Mouse (Mus musculus): ENCODE data around the gene Tnfrsf1b. TPM values are rescaled to one million over a fixed set of nuclear protein-coding genes. Genes with fewer than 3 reads are reported as not detected.
"Not testable (repeated sequence)": the region's sequence is repeated elsewhere in the genome, so short reads cannot be mapped to it uniquely, and the experiment has no call there.

Gene Tnfrsf1b
- total RNA-seq, 2 experiments from 2014 or later = 1.5 to 2.9 TPM

DNA sequence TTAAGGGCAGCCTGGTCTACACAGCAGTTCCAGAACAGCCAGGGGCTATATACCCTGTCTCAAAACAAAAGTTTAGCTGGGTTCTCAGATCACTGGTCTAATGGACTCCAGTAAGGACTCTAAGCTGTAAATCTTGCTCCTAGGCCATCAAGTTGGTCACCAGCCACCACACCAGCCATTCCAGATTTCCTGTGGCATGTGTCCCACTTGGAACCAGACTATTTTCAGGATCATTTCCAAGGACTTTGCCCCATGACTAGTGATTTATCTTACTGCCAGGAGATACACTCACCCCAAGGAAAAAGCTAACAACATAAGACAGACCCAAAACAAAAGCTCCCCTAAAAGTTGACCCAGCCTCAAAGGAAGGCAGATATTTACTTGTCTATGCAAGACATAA lies 54.0 kb downstream of the Tnfrsf1b start:
- peak; percentile 76 for DNase-seq (ENCODE audit: low spot score)

- DNase-seq (ENCODE audit: low spot score) = no peak
Measured at GRCm38 (mm10) chr4:145188561-145188960, 58.1 kb downstream of the Tnfrsf1b start.

DNA sequence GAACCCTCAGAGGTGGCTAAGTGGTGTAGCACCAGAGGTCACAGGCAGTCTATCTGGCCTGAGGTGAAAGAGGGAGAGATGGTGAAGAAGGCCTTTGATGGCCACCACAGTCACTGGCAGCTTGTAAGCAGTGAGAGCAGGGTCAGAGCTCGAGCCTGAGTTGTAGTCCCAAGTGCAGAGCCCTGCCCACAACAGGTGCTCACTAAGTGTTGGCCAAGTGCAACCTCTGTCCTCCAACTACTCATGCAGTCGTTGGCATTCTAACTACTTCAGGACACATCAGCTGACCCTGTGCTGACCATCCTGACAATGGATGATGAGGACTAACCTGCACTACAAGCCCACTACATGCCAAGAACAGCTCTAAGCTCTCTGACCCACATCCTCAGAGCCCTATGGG lies 59.1 kb downstream of the Tnfrsf1b start:
- DNase-seq (ENCODE audit: low spot score) = no peak

DNA sequence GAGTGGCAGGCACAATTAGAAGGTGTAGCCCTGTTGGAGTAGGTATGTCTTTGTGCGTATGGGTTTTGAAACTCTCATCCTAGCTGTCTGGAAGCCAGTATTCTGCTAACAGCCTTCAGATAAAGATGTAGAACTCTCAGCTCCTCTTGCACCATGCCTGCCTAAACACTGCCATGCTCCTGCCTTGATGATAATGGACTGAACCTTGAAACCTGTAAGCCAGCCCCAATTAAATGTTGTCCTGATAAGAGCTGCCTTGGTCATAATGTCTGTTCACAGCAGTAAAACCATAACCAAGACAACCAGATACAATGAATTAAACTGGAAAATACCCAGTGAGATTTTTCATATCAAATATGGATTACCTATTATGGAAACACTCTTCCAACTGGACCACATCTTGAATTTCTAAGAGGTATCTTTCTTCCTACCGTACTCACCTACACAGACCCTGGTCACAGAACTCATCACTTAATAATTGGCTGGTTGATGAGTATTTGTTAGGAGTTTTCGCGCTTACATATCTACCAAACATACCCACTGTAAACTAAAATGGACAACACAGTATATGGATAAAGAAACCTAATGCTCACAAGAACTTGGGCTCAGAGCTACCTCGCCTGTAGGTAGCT lies 67.6 kb downstream of the Tnfrsf1b start:
- DNase-seq (ENCODE audit: low spot score) = no peak

GRCm38 (mm10) chr4:145165542-145165941 lies 81.1 kb downstream of the Tnfrsf1b start:
- DNase-seq (ENCODE audit: low spot score) = not testable (repeated sequence)

- no peak for DNase-seq (ENCODE audit: low spot score)
Measured at GRCm38 (mm10) chr4:145164111-145164510, 82.6 kb downstream of the Tnfrsf1b start.

Other genes with a start within 250 kb of the Tnfrsf1b start
- 10 to 100 TPM; 28.7 to 34.3 TPM for gene Vps13d, start 51.9 kb downstream of the Tnfrsf1b start, total RNA-seq (2021)
- not detected for gene Tnfrsf8, start 68.3 kb upstream of the Tnfrsf1b start, total RNA-seq (2021)